Mouse (Mus musculus) left cerebral cortex, adult 8-10 months (tissue): ENCODE measurements around the gene Otoa. TPM values are rescaled to one million over a fixed set of nuclear protein-coding genes. Genes with fewer than 3 reads are reported as not detected.

Source experiments
- DNase-seq, 2 experiments: peaks; one replicate each; pipeline ENCODE4 v3.0.0; 2022; ENCODE audit warnings: low spot score in 2 of 2
- total RNA-seq, 4 experiments: library from RNA; stranded (reverse); gene quantifications; 2 replicates each; pipeline ENCODE4 v1.2.4; 2022

Gene Otoa
- under 1 TPM; 0.27 to 0.58 (median 0.31) TPM for total RNA-seq

- DNase-seq = no peak
These were observed at the start of gene Otoa for GRCm38 (mm10) chr7:121081350-121081749. Gene Otoa, plus strand, starts transcription at chr7:121081650.

- peak; percentile 82 to 91 for DNase-seq
These were observed 47.4 kb upstream of the Otoa start, which contains the start of gene Mettl9 for GRCm38 (mm10) chr7:121033856-121034652. Gene Mettl9, plus strand, starts transcription at chr7:121034445.

GRCm38 (mm10) chr7:121034701-121035141, 46.7 kb upstream of the Otoa start:
- DNase-seq = peak; percentile 39 to 53

- no peak for DNase-seq
These were observed 46.2 kb upstream of the Otoa start for GRCm38 (mm10) chr7:121035161-121035721.

- no peak for DNase-seq
These were observed 40.9 kb upstream of the Otoa start for GRCm38 (mm10) chr7:121040595-121040994.

- no peak for DNase-seq
These were observed 39.5 kb upstream of the Otoa start for GRCm38 (mm10) chr7:121041989-121042388.

- no peak for DNase-seq
These were observed 38.4 kb upstream of the Otoa start for GRCm38 (mm10) chr7:121043004-121043403.

GRCm38 (mm10) chr7:121043510-121043909, 37.9 kb upstream of the Otoa start:
- DNase-seq = no peak

GRCm38 (mm10) chr7:121044251-121044650, 37.2 kb upstream of the Otoa start:
- DNase-seq = no peak

GRCm38 (mm10) chr7:121045671-121046453, 35.6 kb upstream of the Otoa start:
- DNase-seq = no peak

- no peak for DNase-seq
These were observed 33.8 kb upstream of the Otoa start for GRCm38 (mm10) chr7:121047624-121048023.

- no peak for DNase-seq
These were observed 28.4 kb upstream of the Otoa start for GRCm38 (mm10) chr7:121053071-121053470.

GRCm38 (mm10) chr7:121059477-121060218, 21.8 kb upstream of the Otoa start:
- no peak for DNase-seq

GRCm38 (mm10) chr7:121064309-121064708, 17.1 kb upstream of the Otoa start:
- DNase-seq = no peak

GRCm38 (mm10) chr7:121071276-121071675, 10.2 kb upstream of the Otoa start:
- no peak for DNase-seq

- DNase-seq = no peak
These were observed 8.9 kb upstream of the Otoa start for GRCm38 (mm10) chr7:121072506-121072905.

GRCm38 (mm10) chr7:121074281-121074680, 7.2 kb upstream of the Otoa start, which contains the start of gene Igsf6:
Gene Igsf6, minus strand, starts transcription at chr7:121074572.
- no peak for DNase-seq

GRCm38 (mm10) chr7:121074801-121075400, 6.5 kb upstream of the Otoa start:
- DNase-seq = no peak

- DNase-seq = no peak
These were observed 6.0 kb upstream of the Otoa start for GRCm38 (mm10) chr7:121075416-121075815.

- no peak for DNase-seq
These were observed 4.1 kb upstream of the Otoa start for GRCm38 (mm10) chr7:121077311-121077710.

GRCm38 (mm10) chr7:121077829-121078228, 3.6 kb upstream of the Otoa start:
- DNase-seq = peak; percentile 29 to 52
